Mouse (Mus musculus): ENCODE measurements at regions not wholly inside any gene's neighbourhood (a gene's known extent, or its start where the extent isn't known, plus 50 kb on each side); places are given as distances from the start of the nearest gene placed in this dataset.

DNA sequence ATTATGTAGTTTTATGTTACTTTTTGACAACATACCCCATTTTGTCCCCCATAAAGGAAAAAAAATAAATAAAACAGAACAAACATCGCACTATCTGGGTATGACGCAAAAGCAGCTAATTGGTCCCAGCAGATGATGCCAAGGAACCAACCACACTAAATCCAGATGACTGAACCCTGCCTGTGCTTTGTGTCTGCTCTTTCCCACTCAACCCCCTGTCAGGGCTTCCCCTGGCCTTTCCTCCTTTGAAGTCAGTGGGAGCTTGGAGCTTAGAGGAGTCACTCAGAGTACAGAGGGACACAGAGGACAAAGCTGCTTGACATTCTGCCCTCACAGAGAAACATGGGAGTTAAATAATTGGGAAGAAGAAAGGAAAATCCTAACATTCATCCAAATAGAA lies 1017.1 kb upstream of the Flrt2 start:
- DNase-seq (ENCODE audit: extremely low spot score in 1 of 2, low spot score in 2 of 2): no peak
- H3K27ac ChIP-seq: no peak overlapping the region
- no peak for TF ChIP-seq CTCF (IDR thresholded peaks at IDR 0.05)
- no peak overlapping the region for H3K4me3 ChIP-seq
- intact Hi-C loops (cut with DNase I): no loop called here

DNA sequence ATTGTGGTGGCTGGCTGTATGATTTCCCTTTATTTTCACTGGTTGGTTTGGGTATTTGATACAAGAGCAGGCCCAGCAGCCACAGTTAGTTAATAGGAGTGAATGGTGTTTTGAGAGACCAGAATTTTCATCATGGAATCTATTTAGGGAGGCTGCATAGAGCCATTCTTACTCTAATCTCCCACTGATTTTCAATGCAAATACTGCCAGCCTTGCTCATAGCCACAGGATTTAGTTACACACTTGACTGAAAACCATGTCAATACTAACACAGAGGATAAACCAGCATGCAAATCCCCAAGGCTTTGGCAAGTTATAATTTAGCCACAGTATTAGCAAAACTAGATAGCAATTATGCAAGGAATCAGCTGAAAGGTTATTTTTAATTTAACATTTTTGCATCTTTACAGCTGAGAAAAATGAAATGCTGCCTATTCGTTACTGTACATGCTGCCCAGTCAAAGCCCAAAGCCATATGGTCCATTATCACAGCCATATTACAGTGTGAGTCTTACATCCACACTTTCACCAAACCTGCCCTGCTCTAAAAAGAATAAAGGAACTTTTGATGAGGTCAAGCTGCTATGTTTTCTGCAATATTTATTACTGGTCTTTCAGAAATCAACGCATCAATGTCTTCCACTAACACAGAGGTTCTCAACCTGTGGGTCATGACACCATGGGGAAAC lies 1000.5 kb upstream of the Flrt2 start:
- intact Hi-C loops (cut with DNase I): no loop called here
- no peak for DNase-seq (ENCODE audit: extremely low spot score in 1 of 2, low spot score in 2 of 2)
- TF ChIP-seq CTCF (IDR thresholded peaks at IDR 0.05): no peak
- Histone ChIP-seq H3K27ac (no peak overlapping the region), H3K4me3 (no peak overlapping the region)

DNA sequence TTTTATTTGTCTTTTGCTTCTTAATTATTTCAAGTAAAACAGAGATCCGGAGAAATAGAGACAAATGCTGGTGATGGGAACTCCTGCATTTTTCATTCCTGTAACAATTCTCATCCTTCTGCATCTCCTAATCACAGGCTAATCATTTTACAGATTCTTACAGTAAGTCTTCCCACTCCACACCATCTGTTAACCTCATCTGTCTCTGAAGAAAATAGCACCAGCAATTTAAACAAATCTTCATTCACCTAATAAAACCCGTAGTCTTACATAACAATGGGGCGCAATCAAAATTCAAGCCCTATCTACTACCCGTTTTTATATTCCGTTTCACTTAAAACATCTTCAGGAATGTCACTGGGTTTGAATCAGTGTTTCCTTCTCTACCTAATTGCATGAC lies 960.6 kb upstream of the Flrt2 start:
- Histone ChIP-seq H3K4me3 (no peak overlapping the region), H3K27ac (no peak overlapping the region)
- no peak for TF ChIP-seq CTCF (IDR thresholded peaks at IDR 0.05)
- no peak for DNase-seq (ENCODE audit: extremely low spot score in 1 of 2, low spot score in 2 of 2)
- intact Hi-C loops (cut with DNase I): no loop called here

DNA sequence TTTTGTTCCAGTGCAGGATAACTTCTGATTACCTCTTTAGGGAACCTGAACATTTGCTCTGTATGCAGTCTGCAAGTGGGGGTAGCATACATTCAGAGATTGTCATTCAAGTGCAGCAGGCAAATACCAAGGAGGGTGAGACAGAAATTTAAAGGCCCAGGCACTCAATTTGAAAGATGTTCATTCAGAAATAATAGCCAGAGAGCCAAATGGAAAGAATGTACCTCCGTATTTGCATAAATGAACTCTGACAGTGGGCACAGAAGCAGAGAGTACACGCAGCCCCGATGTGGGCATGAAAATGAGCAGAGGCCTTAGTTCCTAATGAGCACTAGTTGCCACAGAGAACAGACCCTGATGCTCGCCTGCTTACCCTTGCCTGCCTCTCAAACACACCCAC lies 958.8 kb upstream of the Flrt2 start:
- H3K27ac ChIP-seq: no peak overlapping the region
- no peak for TF ChIP-seq CTCF (IDR thresholded peaks at IDR 0.05)
- no peak overlapping the region for H3K4me3 ChIP-seq
- no peak for DNase-seq (ENCODE audit: extremely low spot score in 1 of 2, low spot score in 2 of 2)
- intact Hi-C loops (cut with DNase I): no loop called here

DNA sequence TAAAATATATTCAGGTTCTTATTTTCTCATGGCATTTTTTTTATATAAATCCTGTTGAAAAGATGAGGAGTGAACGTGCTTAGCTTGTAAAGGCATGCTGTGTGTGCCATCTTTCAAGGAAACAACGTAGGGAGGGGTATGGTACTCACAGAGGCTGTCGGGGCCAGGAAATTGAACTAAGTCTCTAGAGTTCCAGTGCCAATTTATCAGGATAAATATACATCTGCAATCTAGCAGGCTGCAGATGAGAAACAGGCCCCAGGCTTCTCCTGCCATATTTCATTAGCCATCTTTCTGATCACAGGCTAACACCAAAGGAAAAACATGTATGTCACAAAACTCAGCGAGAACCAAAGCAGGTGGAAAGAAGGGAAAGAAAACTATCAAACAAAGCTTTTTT lies 954.8 kb upstream of the Flrt2 start:
- no peak for DNase-seq (ENCODE audit: extremely low spot score in 1 of 2, low spot score in 2 of 2)
- no peak for TF ChIP-seq CTCF (IDR thresholded peaks at IDR 0.05)
- intact Hi-C loops (cut with DNase I): no loop called here

DNA sequence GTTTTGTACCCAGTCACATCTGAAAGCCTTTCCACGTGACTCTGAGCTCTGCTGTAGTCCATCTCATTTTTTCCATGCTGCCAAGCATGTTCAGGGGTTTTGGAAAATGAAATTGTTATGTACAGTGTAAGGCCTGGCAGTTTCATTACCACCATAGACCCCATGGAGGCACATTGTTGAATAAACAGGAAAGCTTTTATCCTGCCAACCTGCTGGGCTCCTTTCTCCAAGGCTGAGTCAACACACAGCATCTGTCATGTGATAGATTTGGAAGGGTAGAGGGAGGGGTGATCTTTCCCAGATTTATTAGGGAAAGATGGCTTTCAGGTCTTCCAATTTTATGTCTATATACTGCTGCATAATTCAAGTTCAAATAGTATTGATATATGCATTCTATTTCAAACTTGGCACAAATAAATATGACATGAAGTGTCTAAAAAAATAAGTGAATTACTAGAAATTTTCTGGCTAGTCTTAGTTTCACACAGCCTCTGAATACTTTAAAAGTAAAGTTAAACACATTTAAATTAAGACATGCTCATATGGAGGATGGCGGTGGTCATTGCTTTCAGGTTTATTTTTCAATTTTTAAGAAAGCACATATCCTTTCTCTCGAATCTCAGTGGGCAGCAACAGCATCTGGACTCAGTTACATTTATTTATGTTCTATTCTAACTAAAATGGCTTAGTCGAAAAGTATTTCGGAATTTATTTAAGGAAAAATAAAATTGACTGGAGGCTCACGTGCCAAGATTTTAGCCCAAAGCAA lies 942.1 kb upstream of the Flrt2 start:
- Histone ChIP-seq H3K27ac (no peak overlapping the region; the same call in 1 of the 2 replicates), H3K4me3 (no peak overlapping the region)
- TF ChIP-seq CTCF (IDR thresholded peaks at IDR 0.05): no peak
- DNase-seq (ENCODE audit: extremely low spot score in 1 of 2, low spot score in 2 of 2): no peak
- intact Hi-C loops (cut with DNase I): loop anchor here (5.0 to 10.0 kb wide), 3 partner anchors 305 to 637 kb away; no protein-coding TSS in a partner anchor

More for the DNA sequence above, 954.8 kb upstream of the Flrt2 start:
- no peak overlapping the region for H3K27ac ChIP-seq
- no peak overlapping the region for H3K4me3 ChIP-seq

DNA sequence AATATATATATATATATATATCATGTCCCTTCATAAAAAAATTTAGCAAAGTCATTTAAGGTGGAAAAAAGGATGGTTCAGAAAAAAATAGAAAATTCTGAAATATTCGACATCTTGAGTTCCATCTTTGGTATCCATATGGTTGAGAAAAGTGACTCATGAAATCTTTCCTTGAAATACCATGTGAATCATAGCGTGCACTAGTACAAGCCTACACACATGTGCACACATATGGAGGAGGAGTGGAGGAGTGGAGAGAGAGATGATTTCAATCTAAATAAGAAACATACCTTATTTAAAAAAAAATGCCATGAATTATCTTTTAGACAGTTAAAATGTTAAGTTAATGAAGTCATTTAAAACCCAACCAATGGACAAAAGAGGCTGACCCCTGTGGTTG lies 936.3 kb upstream of the Flrt2 start:
- Histone ChIP-seq H3K4me3 (no peak overlapping the region), H3K27ac (no peak overlapping the region)
- no peak for DNase-seq (ENCODE audit: extremely low spot score in 1 of 2, low spot score in 2 of 2)
- intact Hi-C loops (cut with DNase I): loop anchor here (5.0 to 10.0 kb wide), 3 partner anchors 299 to 937 kb away; partner anchors contain the start of gene Flrt2
- no peak for TF ChIP-seq CTCF (IDR thresholded peaks at IDR 0.05)

DNA sequence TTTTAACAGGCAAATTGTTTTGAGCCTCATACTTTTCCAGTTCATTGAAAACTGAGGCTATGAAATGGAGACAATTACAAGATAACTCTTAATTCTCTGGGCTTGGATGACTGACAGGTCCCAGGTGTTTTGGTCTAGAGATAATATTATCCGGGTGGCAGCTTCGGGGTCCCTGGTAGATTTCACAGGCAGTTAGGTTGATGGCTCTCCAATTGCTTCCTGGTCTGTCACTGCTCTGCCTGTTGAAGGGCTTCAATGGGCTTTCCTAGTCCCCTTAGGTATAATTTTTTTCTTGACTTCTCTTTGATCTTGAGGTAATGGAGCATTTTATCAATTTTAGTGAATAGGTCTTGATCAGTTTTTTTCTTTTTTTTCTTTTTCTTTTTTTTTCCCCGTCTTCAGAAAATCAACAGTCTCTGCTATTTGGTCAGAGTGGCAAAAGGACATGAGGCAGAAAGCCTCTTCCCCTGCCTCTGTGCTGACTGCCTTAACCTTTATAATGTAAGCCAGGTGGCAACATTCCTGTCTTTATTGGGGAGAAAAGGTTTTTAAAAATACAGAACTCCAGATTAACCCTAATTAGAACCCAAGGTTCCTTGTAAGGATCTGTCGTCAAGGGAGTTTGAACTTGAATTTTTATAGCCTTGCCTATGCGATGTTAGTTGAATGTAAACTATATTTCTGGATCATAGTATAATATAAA lies 896.0 kb upstream of the Flrt2 start:
- no peak overlapping the region for H3K27ac ChIP-seq
- intact Hi-C loops (cut with DNase I): no loop called here
- no peak overlapping the region for H3K4me3 ChIP-seq
- no peak for TF ChIP-seq CTCF (IDR thresholded peaks at IDR 0.05)
- no peak for DNase-seq (ENCODE audit: extremely low spot score in 1 of 2, low spot score in 2 of 2)

DNA sequence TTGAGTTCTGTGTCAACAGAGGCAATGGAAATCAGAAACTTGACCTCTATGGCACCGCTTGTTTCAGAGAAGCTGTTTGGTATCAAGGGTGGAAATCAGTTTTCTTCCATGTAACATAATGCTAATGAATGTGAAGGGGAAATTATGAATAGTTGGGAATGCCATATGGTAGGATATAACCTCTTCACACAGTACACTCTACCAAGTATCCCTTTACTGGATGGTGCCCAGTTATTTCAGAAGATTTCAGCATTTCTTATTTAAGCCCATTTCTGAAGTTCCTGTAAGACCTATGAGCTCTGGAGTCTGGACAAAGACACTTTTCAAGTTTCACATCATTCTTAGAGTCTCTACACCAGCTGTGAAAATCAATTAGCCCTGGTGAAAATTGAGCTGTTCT lies 887.3 kb upstream of the Flrt2 start:
- DNase-seq (ENCODE audit: extremely low spot score in 1 of 2, low spot score in 2 of 2): no peak
- no peak overlapping the region for H3K27ac ChIP-seq
- no peak overlapping the region for H3K4me3 ChIP-seq
- intact Hi-C loops (cut with DNase I): no loop called here
- no peak for TF ChIP-seq CTCF (IDR thresholded peaks at IDR 0.05)

DNA sequence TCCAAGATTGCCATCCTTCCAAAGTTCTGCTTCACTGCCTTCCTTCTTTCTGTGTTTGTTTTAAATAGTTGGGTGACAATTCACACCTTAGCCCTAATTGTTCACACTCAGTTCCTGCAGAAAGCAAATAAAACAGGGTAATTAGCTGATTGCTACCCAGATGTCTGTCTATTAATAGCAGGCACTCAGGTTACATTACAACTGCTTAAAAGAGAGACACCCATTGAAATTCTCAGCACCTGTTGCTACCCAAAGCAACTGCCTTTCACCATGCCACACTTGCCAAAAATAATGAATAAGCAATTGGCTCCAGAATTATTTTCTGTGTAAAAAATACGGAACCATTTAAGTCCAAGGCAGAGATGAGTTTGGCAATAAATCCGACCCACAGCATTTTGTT lies 860.6 kb upstream of the Flrt2 start:
- TF ChIP-seq CTCF (IDR thresholded peaks at IDR 0.05): no peak
- DNase-seq (ENCODE audit: extremely low spot score in 1 of 2, low spot score in 2 of 2): no peak
- intact Hi-C loops (cut with DNase I): no loop called here
- Histone ChIP-seq H3K4me3 (no peak overlapping the region), H3K27ac (no peak overlapping the region)

DNA sequence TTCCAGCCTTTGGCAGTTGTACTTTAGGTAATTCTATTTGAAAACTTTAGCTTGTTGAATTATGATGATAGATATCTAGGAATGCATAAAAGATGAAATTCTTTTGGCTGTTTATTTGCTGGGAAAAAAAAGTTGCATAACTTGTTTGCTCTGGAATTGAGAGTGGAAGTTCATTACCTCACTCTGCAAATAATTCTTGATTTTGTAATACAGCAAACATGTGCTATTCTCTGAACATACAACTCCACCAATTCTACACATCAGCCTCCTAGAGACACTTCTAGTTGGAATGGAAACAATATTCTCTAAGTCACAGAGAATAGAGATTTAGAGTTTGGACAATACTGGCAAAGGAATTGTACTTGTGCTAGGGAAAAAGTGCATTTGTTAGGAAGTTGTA lies 829.3 kb upstream of the Flrt2 start:
- intact Hi-C loops (cut with DNase I): no loop called here
- DNase-seq (ENCODE audit: extremely low spot score in 1 of 2, low spot score in 2 of 2): no peak
- Histone ChIP-seq H3K4me3 (no peak overlapping the region), H3K27ac (no peak overlapping the region)
- TF ChIP-seq CTCF (IDR thresholded peaks at IDR 0.05): no peak

DNA sequence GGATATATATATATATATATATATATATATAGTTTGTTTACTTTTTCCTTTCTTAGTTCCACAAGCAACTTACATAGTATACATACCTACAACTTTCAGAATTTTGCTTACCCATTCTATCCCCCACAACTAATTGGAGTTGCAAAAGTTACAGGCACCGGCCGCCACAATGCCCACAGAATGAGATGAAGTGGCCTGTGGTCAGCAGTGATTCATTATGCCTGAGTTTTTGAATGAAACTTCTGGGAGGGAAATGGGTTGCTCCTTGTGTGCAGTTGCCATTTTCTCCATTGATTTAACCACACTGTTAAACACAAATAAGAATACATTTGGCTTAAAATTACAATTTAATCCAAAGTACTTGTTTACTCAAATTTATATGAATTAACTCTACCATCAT lies 781.2 kb upstream of the Flrt2 start:
- TF ChIP-seq CTCF (IDR thresholded peaks at IDR 0.05): no peak
- intact Hi-C loops (cut with DNase I): no loop called here

More for the DNA sequence above, 781.2 kb upstream of the Flrt2 start:
- Histone ChIP-seq H3K4me3 (no peak overlapping the region), H3K27ac (no peak overlapping the region)
- DNase-seq (ENCODE audit: extremely low spot score in 1 of 2, low spot score in 2 of 2): no peak
